Mouse (Mus musculus) limb, embryonic 13.5 days (tissue): ENCODE data around the gene Erich6b. TPM values are rescaled to one million over a fixed set of nuclear protein-coding genes. Genes with fewer than 3 reads are reported as not detected.

Experiments used
- ATAC-seq: fragments of 200-750 bp; cut with Nextera tagmentation; 2 replicates; pipeline ENCODE4 v1.8.0; 2017; ENCODE audit warnings: low read depth, moderate number of reproducible peaks, moderate TSS enrichment; ENCODE audit not compliant: low FRiP score
- H3K27ac ChIP-seq: fragments of 300-500 bp; sonication (generic); 2 replicates; pipeline ENCODE4 v1.5.1; 2015; ENCODE audit warnings: inconsistent platforms, mild to moderate bottlenecking, moderate library complexity
- H3K27me3 ChIP-seq: fragments of 300-500 bp; sonication (generic); 2 replicates; pipeline ENCODE4 v1.6.1; 2015; ENCODE audit warnings: mild to moderate bottlenecking, inconsistent platforms
- H3K36me3 ChIP-seq: fragments of 300-500 bp; sonication (generic); 2 replicates; pipeline ENCODE4 v1.6.1; 2015; ENCODE audit warnings: inconsistent platforms, mild to moderate bottlenecking, moderate library complexity
- H3K4me1 ChIP-seq: fragments of 300-500 bp; sonication (generic); 2 replicates; pipeline ENCODE4 v1.6.1; 2015; ENCODE audit warnings: inconsistent platforms
- H3K4me2 ChIP-seq: fragments of 300-500 bp; sonication (generic); replicated peaks from 2 replicates; pipeline ENCODE4 v1.6.1; 2015; ENCODE audit warnings: inconsistent platforms, mild to moderate bottlenecking, moderate library complexity
- H3K4me3 ChIP-seq: fragments of 300-500 bp; sonication (generic); 2 replicates; pipeline ENCODE4 v1.5.1; 2015; ENCODE audit warnings: moderate library complexity, mild to moderate bottlenecking, inconsistent platforms
- H3K9ac ChIP-seq: fragments of 300-500 bp; sonication (generic); 2 replicates; pipeline ENCODE4 v1.6.1; 2015; ENCODE audit warnings: mild to moderate bottlenecking, inconsistent platforms
- H3K9me3 ChIP-seq: fragments of 300-500 bp; sonication (generic); 2 replicates; pipeline ENCODE4 v1.6.1; 2016; ENCODE audit warnings: inconsistent platforms
- WGBS: fragments of 180-500 bp; shearing (Covaris S2); methylation state at CpG from one replicate; pipeline ENCODE4 v1.1.7; 2015; 5-methylcytosine and 5-hydroxymethylcytosine counted together
- polyA plus RNA-seq: library from polyadenylated mRNA; unstranded; fragments of >200 nt; fragmentation: Nextera tagmentation; extraction: Ambion mirVana; gene quantifications from 2 replicates; pipeline ENCODE4 v1.2.1, GENCODE M21; 2015

Gene Erich6b
- polyA plus RNA-seq, 1 experiment from 2014 or later: not detected

GRCm38 (mm10) chr14:75711731-75712130 is 69.7 kb downstream of the Erich6b start:
- Histone ChIP-seq H3K4me2 (no peak overlapping the region), H3K4me1 (no peaks in the 10 kb centered on the region), H3K36me3 (peaks cover 82% of the 10 kb centered on the region), H3K4me3 (no peak overlapping the region), H3K27me3 (no peaks in the 10 kb centered on the region), H3K9me3 (no peaks in the 10 kb centered on the region), H3K27ac (no peak overlapping the region), H3K9ac (no peak overlapping the region)
- no peak for ATAC-seq
- 100% methylated on average over 3 of the region's 3 CpGs for WGBS

DNA sequence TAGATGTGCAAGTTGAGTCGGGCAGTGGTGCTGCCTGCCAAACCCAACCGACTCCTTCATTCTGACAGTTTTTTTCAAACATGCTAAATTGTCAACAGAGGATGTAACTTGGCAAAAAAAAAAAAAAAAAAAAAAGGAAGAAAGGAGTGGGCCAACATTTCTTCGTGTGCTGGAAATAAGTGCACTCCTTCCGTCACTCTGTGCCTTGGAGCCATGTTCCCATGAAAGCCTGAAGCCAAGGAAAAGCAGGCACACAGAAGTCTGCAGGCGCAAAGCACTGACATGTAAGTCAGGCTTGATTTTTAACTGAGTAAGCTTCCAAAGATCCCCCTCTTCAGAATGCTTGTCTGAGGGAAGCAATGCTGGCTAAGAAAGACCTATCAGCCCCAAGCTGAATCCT is 70.6 kb downstream of the Erich6b start:
- no peak overlapping the region for H3K27ac ChIP-seq
- 91% methylated on average over 5 of the region's 5 CpGs for WGBS
- peaks cover 85% of the 10 kb centered on the region for H3K36me3 ChIP-seq
- ATAC-seq: no peak
- no peaks in the 10 kb centered on the region for H3K9me3 ChIP-seq
- H3K4me3 ChIP-seq: no peak overlapping the region
- no peaks in the 10 kb centered on the region for H3K27me3 ChIP-seq
- no peak overlapping the region for H3K4me2 ChIP-seq
- no peak overlapping the region for H3K9ac ChIP-seq
- no peaks in the 10 kb centered on the region for H3K4me1 ChIP-seq

- 85% methylated on average over 4 of the region's 4 CpGs for WGBS
- H3K36me3 ChIP-seq: peaks cover 87% of the 10 kb centered on the region
- no peak for ATAC-seq
Observed at GRCm38 (mm10) chr14:75713661-75714060, 71.6 kb downstream of the Erich6b start.

DNA sequence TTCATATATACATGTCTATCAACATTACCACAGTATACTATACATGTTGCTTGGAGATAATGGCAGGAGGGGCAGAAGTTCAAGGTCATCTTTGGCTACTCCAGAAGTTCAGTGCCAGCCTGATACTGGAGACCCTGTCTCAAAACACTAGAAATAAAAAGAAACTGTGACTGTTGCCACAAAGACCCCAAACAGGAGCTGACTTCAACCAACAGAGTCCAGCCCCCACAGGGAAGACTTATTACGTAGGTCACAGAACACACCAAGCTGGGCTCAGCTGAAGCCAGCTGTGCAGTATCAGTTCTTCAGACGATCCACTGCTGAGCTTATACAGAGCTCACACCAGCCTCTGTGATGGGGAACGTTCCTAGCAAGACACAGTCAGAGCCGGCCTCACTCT is 74.4 kb downstream of the Erich6b start:
- Histone ChIP-seq H3K4me2 (no peak overlapping the region), H3K4me3 (no peak overlapping the region), H3K4me1 (no peaks in the 10 kb centered on the region), H3K9me3 (no peaks in the 10 kb centered on the region), H3K9ac (no peak overlapping the region), H3K27ac (no peak overlapping the region), H3K27me3 (no peaks in the 10 kb centered on the region), H3K36me3 (peaks cover 85% of the 10 kb centered on the region)
- WGBS: 88% methylated on average over 4 of the region's 4 CpGs
- no peak for ATAC-seq

More at GRCm38 (mm10) chr14:75713661-75714060, 71.6 kb downstream of the Erich6b start:
- H3K4me3 ChIP-seq: no peak overlapping the region
- H3K4me2 ChIP-seq: no peak overlapping the region
- H3K4me1 ChIP-seq: no peaks in the 10 kb centered on the region
- no peaks in the 10 kb centered on the region for H3K27me3 ChIP-seq
- H3K27ac ChIP-seq: no peak overlapping the region
- H3K9me3 ChIP-seq: no peaks in the 10 kb centered on the region
- no peak overlapping the region for H3K9ac ChIP-seq

Other genes with a start within 250 kb of the Erich6b start
- gene Siah3, start 186.3 kb upstream of the Erich6b start, polyA plus RNA-seq: 0.33 and 0.52 TPM in 2 replicates
- not detected in 2 replicates for gene Spert, start 49.1 kb upstream of the Erich6b start, polyA plus RNA-seq
- 24.2 and 24.4 TPM in 2 replicates for gene Cog3, start 112.3 kb downstream of the Erich6b start, polyA plus RNA-seq
- 4.9 and 5.3 TPM in 2 replicates for gene Slc25a30, start 144.8 kb downstream of the Erich6b start, polyA plus RNA-seq
- gene Tpt1, start 202.8 kb downstream of the Erich6b start, polyA plus RNA-seq: 1,027 and 1,051 TPM in 2 replicates